Comparison of ENCODE assay signal across 28 mouse cellular contexts in the genomic region with DNA sequence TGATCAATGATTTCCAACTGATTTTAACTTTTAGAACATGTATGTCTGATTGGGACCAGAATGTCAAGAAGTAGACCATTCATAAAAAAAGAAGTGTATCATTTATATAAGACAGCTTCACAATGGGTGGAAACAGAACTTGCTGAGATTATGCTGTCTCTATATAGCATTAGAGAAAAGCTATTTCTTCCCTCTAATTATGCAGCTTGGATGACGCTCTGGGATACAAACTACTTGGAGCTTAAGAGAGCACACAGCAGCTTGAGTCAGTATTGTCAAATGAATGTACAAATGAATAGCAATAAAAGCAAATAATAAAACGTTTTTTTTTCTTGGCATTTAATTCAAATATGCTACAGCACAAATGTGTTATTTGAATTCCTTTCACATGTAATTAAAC.
"Had no signal": no experiment of that assay in that cellular context is flagged by ENCODE, and none has a peak within 500 bp of the region (broad histone marks: within the 10 kb centered on the region; RNA-seq: fewer than 3 reads in every experiment).

No protein-coding gene starts in this region.

- ATAC-seq: hindbrain, postnatal 0 days; intestine, embryonic 16.5 days had no signal

- DNase-seq: gastrocnemius, postnatal 14 days; gastrocnemius, postnatal 36 days; heart, adult 11 months; heart, adult 2 months; heart, postnatal 14 days; heart, postnatal 36 days; kidney, adult 11 months; kidney, adult 2 months; kidney, adult 9 months; kidney, postnatal 14 days; kidney, postnatal 4 days; liver; liver, embryonic 13.5 days had no signal

- H3K27ac ChIP-seq: heart, adult 2 months; heart, embryonic 13.5 days; heart, embryonic 15.5 days; hindbrain, embryonic 13.5 days; hindbrain, embryonic 15.5 days; hindbrain, postnatal 0 days; kidney, embryonic 15.5 days; kidney, postnatal 0 days; layer of hippocampus, adult 2 months; left cerebral cortex, adult 2 months; limb, embryonic 10.5 days; limb, embryonic 12.5 days; liver, embryonic 13.5 days; liver, embryonic 15.5 days had no signal

- H3K4me3 ChIP-seq: heart, adult 2 months; heart, embryonic 13.5 days; heart, embryonic 15.5 days; hindbrain, embryonic 13.5 days; hindbrain, embryonic 15.5 days; kidney, embryonic 15.5 days; layer of hippocampus, adult 2 months; left cerebral cortex, adult 2 months; limb, embryonic 10.5 days; limb, embryonic 12.5 days; liver, embryonic 13.5 days; liver, embryonic 15.5 days had no signal

- H3K9me3 ChIP-seq: heart, embryonic 13.5 days; heart, embryonic 15.5 days; hindbrain, embryonic 13.5 days; hindbrain, embryonic 15.5 days; kidney, embryonic 15.5 days; limb, embryonic 10.5 days; limb, embryonic 12.5 days; liver, embryonic 13.5 days; liver, embryonic 15.5 days had no signal

- H3K4me2 ChIP-seq: heart, embryonic 11.5 days; heart, embryonic 13.5 days; heart, embryonic 15.5 days; hindbrain, embryonic 13.5 days; hindbrain, embryonic 15.5 days; kidney, embryonic 15.5 days; limb, embryonic 12.5 days; liver, embryonic 11.5 days; liver, embryonic 13.5 days; liver, embryonic 15.5 days had no signal

- H3K4me1 ChIP-seq: heart, embryonic 13.5 days; heart, embryonic 15.5 days; hindbrain, embryonic 13.5 days; hindbrain, embryonic 15.5 days; kidney, embryonic 15.5 days; limb, embryonic 10.5 days; limb, embryonic 12.5 days; liver, embryonic 13.5 days; liver, embryonic 15.5 days had no signal

- H3K36me3 ChIP-seq: heart, embryonic 13.5 days; heart, embryonic 15.5 days; hindbrain, embryonic 13.5 days; hindbrain, embryonic 15.5 days; kidney, embryonic 15.5 days; limb, embryonic 10.5 days; limb, embryonic 12.5 days; liver, embryonic 13.5 days; liver, embryonic 15.5 days had no signal

- H3K9ac ChIP-seq: heart, embryonic 13.5 days; heart, embryonic 15.5 days; hindbrain, embryonic 13.5 days; hindbrain, embryonic 15.5 days; kidney, embryonic 15.5 days; limb, embryonic 12.5 days; liver, embryonic 13.5 days; liver, embryonic 15.5 days had no signal

- H3K27me3 ChIP-seq: heart, embryonic 13.5 days; heart, embryonic 15.5 days; hindbrain, embryonic 13.5 days; hindbrain, embryonic 15.5 days; kidney, embryonic 15.5 days; limb, embryonic 12.5 days; liver, embryonic 13.5 days; liver, embryonic 15.5 days had no signal
